Mouse (Mus musculus): ENCODE data around the gene Lrrc36.

- TF ChIP-seq CTCF (IDR thresholded peaks at IDR 0.05; ENCODE audit: control insufficient read depth, insufficient read depth, low read length) (0 out of 2 replicates have a peak, but pooled peaks have one; percentile 15), POLR2A (IDR thresholded peaks at IDR 0.05; ENCODE audit: borderline replicate concordance, control insufficient read depth, low read depth, low read length) (no peak)
Measured at GRCm38 (mm10) chr8:105397747-105398146, 15.6 kb upstream of the Lrrc36 start.

Measured in bone marrow, adult 2 months (tissue).